17 mouse cellular contexts compared by ENCODE assay signal in the genomic region with DNA sequence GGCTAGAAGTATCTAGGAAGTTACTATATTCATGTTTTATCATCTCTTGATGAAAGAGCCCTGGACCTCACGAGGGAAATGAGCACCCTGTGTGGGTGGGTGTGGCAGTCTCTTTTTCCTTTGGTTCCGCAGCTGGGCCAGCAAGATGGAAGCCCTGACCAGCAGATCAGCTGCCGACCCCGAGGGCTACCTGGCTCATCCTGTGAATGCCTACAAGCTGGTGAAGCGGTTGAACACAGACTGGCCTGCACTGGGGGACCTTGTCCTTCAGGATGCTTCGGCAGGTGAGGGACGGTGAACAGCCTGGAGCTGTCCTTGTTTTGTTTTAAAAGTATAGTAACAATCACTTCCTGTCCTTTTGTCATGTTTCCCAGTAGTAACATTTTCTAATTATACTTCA. TPM values are rescaled to one million over a fixed set of nuclear protein-coding genes. Genes with fewer than 3 reads are reported as not detected.
"Had no signal": no experiment of that assay in that cellular context is flagged by ENCODE, and none has a peak within 500 bp of the region (broad histone marks: within the 10 kb centered on the region; RNA-seq: fewer than 3 reads in every experiment).

No protein-coding gene starts in this region.

- H3K9ac ChIP-seq: liver, postnatal 0 days; lung, embryonic 15.5 days; midbrain, embryonic 13.5 days; midbrain, embryonic 15.5 days; neural tube, embryonic 12.5 days; stomach, embryonic 15.5 days had no signal

- H3K4me2 ChIP-seq: lung, embryonic 15.5 days; midbrain, embryonic 11.5 days; midbrain, embryonic 13.5 days; midbrain, embryonic 15.5 days; neural tube, embryonic 12.5 days; stomach, embryonic 15.5 days had no signal

- H3K27ac ChIP-seq: macrophage; neural tube, embryonic 12.5 days; stomach, embryonic 15.5 days; stomach, postnatal 0 days had no signal

- H3K27me3 ChIP-seq: lung, embryonic 15.5 days; midbrain, embryonic 13.5 days; midbrain, embryonic 15.5 days; neural tube, embryonic 12.5 days; stomach, embryonic 15.5 days had no signal

- ATAC-seq: liver, postnatal 0 days; lung, postnatal 0 days; midbrain, embryonic 13.5 days; midbrain, embryonic 15.5 days had no signal

- DNase-seq: thymus, adult 2 months; thymus, postnatal 25 days; thymus, postnatal 4 days had no signal

- H3K9me3 ChIP-seq: lung, embryonic 15.5 days; megakaryocyte, embryonic 14.5 days; midbrain, embryonic 13.5 days; midbrain, embryonic 15.5 days; neural tube, embryonic 12.5 days; stomach, embryonic 15.5 days had no signal

- H3K36me3 ChIP-seq: lung, embryonic 15.5 days; midbrain, embryonic 13.5 days; midbrain, embryonic 15.5 days; neural tube, embryonic 12.5 days; stomach, embryonic 15.5 days had no signal

- H3K4me3 ChIP-seq: lung, embryonic 15.5 days; megakaryocyte, embryonic 14.5 days; midbrain, embryonic 13.5 days; midbrain, embryonic 15.5 days; neural tube, embryonic 12.5 days; stomach, embryonic 15.5 days had no signal

RNA-seq across cellular contexts. Expression of a gene that starts 11.4 kb away (rescaled TPM):
- total RNA-seq: monocyte, adult 5-6 weeks; neutrophil, adult 5-6 weeks had no signal

RNA-seq across cellular contexts. Expression of a gene that starts 42.5 kb away (rescaled TPM):
- total RNA-seq: megakaryocyte progenitor cell, adult 5-6 weeks had no signal
